Mouse (Mus musculus) neural tube, embryonic 10.5 days (tissue): Measurements from ENCODE around the gene Ankrd39.

Experiments
- DNase-seq: peaks from one replicate; pipeline ENCODE4 v3.0.0-alpha.2; 2017; ENCODE audit warnings: low spot score; ENCODE audit errors: extremely low spot score

The Ankrd39 gene

GRCm38 (mm10) chr1:36492416-36493139 lies 54.7 kb downstream of the Ankrd39 start:
- peak; percentile 36 for DNase-seq

- no peak for DNase-seq
Measured at GRCm38 (mm10) chr1:36489661-36490060, 57.6 kb downstream of the Ankrd39 start.
